Mouse (Mus musculus): ENCODE measurements around the gene Slc9a5.

Gene Slc9a5

GRCm38 (mm10) chr8:105348450-105349095, at the start of gene Slc9a5:
Gene Slc9a5, plus strand, starts transcription at chr8:105348843.
- in situ Hi-C loops (cut with MboI, MseI) = loop anchor here in 1 of 2 experiments (5.0 kb wide), 1 partner anchor 56 kb away; no protein-coding TSS in a partner anchor

- in situ Hi-C loops (cut with MboI, MseI) = no loop called here
Measured at GRCm38 (mm10) chr8:105299962-105300361, 48.7 kb upstream of the Slc9a5 start.

- in situ Hi-C loops (cut with MboI, MseI) = no loop called here
Measured at GRCm38 (mm10) chr8:105303396-105303795, 45.2 kb upstream of the Slc9a5 start.

GRCm38 (mm10) chr8:105303874-105304273, 44.8 kb upstream of the Slc9a5 start:
- in situ Hi-C loops (cut with MboI, MseI) = no loop called here

- in situ Hi-C loops (cut with MboI, MseI) = no loop called here
Measured at GRCm38 (mm10) chr8:105304325-105305210, 44.1 kb upstream of the Slc9a5 start.

GRCm38 (mm10) chr8:105305211-105306145, 43.2 kb upstream of the Slc9a5 start, which contains the start of gene Elmo3:
Gene Elmo3, plus strand, starts transcription at chr8:105305601.
- in situ Hi-C loops (cut with MboI, MseI) = no loop called here

GRCm38 (mm10) chr8:105306146-105306691, 42.4 kb upstream of the Slc9a5 start:
- in situ Hi-C loops (cut with MboI, MseI) = no loop called here

- in situ Hi-C loops (cut with MboI, MseI) = no loop called here
Measured at GRCm38 (mm10) chr8:105307670-105308069, 41.0 kb upstream of the Slc9a5 start.

- in situ Hi-C loops (cut with MboI, MseI) = no loop called here
Measured at GRCm38 (mm10) chr8:105308428-105308827, 40.2 kb upstream of the Slc9a5 start.

- in situ Hi-C loops (cut with MboI, MseI) = no loop called here
Measured at GRCm38 (mm10) chr8:105309142-105309847, 39.3 kb upstream of the Slc9a5 start.

- in situ Hi-C loops (cut with MboI, MseI) = no loop called here
Measured at GRCm38 (mm10) chr8:105310118-105310517, 38.5 kb upstream of the Slc9a5 start.

- in situ Hi-C loops (cut with MboI, MseI) = no loop called here
Measured at GRCm38 (mm10) chr8:105311718-105312117, 36.9 kb upstream of the Slc9a5 start.

- in situ Hi-C loops (cut with MboI, MseI) = no loop called here
Measured at GRCm38 (mm10) chr8:105312891-105313481, 35.7 kb upstream of the Slc9a5 start.

- in situ Hi-C loops (cut with MboI, MseI) = no loop called here
Measured at GRCm38 (mm10) chr8:105313622-105314402, 34.8 kb upstream of the Slc9a5 start.

- in situ Hi-C loops (cut with MboI, MseI) = no loop called here
Measured at GRCm38 (mm10) chr8:105315073-105315769, 33.4 kb upstream of the Slc9a5 start.

GRCm38 (mm10) chr8:105317941-105318340, 30.7 kb upstream of the Slc9a5 start:
- in situ Hi-C loops (cut with MboI, MseI) = no loop called here

- in situ Hi-C loops (cut with MboI, MseI) = no loop called here
Measured at GRCm38 (mm10) chr8:105318662-105319190, 29.9 kb upstream of the Slc9a5 start.

GRCm38 (mm10) chr8:105323183-105323582, 25.5 kb upstream of the Slc9a5 start:
- in situ Hi-C loops (cut with MboI, MseI) = no loop called here

All from T-helper 17 cell (primary cell).